24 mouse cellular contexts compared by ENCODE assay signal in genomic region chr17:59521107-59521506, GRCm38 (mm10).
DNase-seq lines count a peak whose midpoint lies in the region; ATAC-seq and TF ChIP-seq lines count a peak whose summit lies in the region.
"Had no signal": no experiment of that assay in that cellular context is flagged by ENCODE, and none has a peak within 500 bp of the region (broad histone marks: within the 10 kb centered on the region; RNA-seq: fewer than 3 reads in every experiment).

No protein-coding gene starts in this region.

- TF ChIP-seq CTCF in forebrain, postnatal 0 days (IDR thresholded peaks at IDR 0.05; ENCODE audit: low read depth), result no peak

- H3K4me2 ChIP-seq in forebrain, postnatal 0 days (ENCODE audit: low read depth), result no peak overlapping the region
- no peak overlapping the region for H3K4me2 ChIP-seq in forebrain, embryonic 15.5 days (replicated peaks)
- H3K4me2 ChIP-seq: embryonic facial prominence, embryonic 12.5 days; forebrain, embryonic 13.5 days had no signal

- peak; percentile 4 for DNase-seq in forebrain, postnatal 0 days
- DNase-seq in left cerebral cortex, adult 11 months (ENCODE audit: low spot score), result peak; percentile 0
- no peak for DNase-seq in left cerebral cortex, adult 9 months (ENCODE audit: low spot score in 2 of 2)
- DNase-seq in telencephalon, adult 2 months (ENCODE audit: low read depth, low spot score), result peak; percentile 15
- no peak for DNase-seq in liver
- DNase-seq: adrenal gland, adult 8-10 months; adrenal gland, postnatal 14 days; adrenal gland, postnatal 36 days; B cell, adult 2 months; cerebellum, adult 11-12 months; cerebellum, adult 2 months; cerebellum, adult 9-10 months; cerebellum, postnatal 10 days; cerebellum, postnatal 25 days had no signal

- H3K9me3 ChIP-seq in forebrain, postnatal 0 days (ENCODE audit: low read length), result no peaks in the 10 kb centered on the region
- no peaks in the 10 kb centered on the region for H3K9me3 ChIP-seq in forebrain, embryonic 15.5 days
- H3K9me3 ChIP-seq: embryonic facial prominence, embryonic 10.5 days; embryonic facial prominence, embryonic 12.5 days; forebrain, embryonic 13.5 days; G1E had no signal

- H3K9ac ChIP-seq in forebrain, postnatal 0 days, result no peak overlapping the region
- H3K9ac ChIP-seq in forebrain, embryonic 15.5 days (replicated peaks), result no peak overlapping the region
- H3K9ac ChIP-seq: embryonic facial prominence, embryonic 12.5 days; forebrain, embryonic 13.5 days had no signal

- no peaks in the 10 kb centered on the region for H3K36me3 ChIP-seq in forebrain, postnatal 0 days (ENCODE audit: insufficient read depth)
- no peaks in the 10 kb centered on the region for H3K36me3 ChIP-seq in forebrain, embryonic 15.5 days
- H3K36me3 ChIP-seq: embryonic facial prominence, embryonic 10.5 days; embryonic facial prominence, embryonic 12.5 days; G1E had no signal

- WGBS in forebrain, postnatal 0 days, result 77% methylated on average over 1 of the region's 1 CpGs
- 64% methylated on average over 1 of the region's 1 CpGs for WGBS in forebrain, embryonic 15.5 days

- H3K4me3 ChIP-seq in forebrain, postnatal 0 days (ENCODE audit: low read depth, low read length), result no peak overlapping the region
- H3K4me3 ChIP-seq in forebrain, embryonic 15.5 days, result no peak overlapping the region
- H3K4me3 ChIP-seq: embryonic facial prominence, embryonic 10.5 days; embryonic facial prominence, embryonic 12.5 days; forebrain, embryonic 13.5 days had no signal

- no peaks in the 10 kb centered on the region for H3K4me1 ChIP-seq in forebrain, postnatal 0 days (ENCODE audit: insufficient read depth)
- H3K4me1 ChIP-seq in forebrain, embryonic 15.5 days, result no peaks in the 10 kb centered on the region
- H3K4me1 ChIP-seq: embryonic facial prominence, embryonic 10.5 days; embryonic facial prominence, embryonic 12.5 days; forebrain, embryonic 13.5 days had no signal

- peak; percentile 60; the same call in 1 of the 2 replicates for ATAC-seq in forebrain, postnatal 0 days
- no peak for ATAC-seq in forebrain, embryonic 15.5 days (replicated peaks)
- ATAC-seq: activated CD4-positive, CD25-positive, alpha-beta regulatory T cell, adult 4 months; CD4-positive, CD25-positive, alpha-beta regulatory T cell, adult 4 months; forebrain, embryonic 13.5 days; forebrain, embryonic 16.5 days; Patski had no signal

- H3K27ac ChIP-seq in forebrain, postnatal 0 days (ENCODE audit: low read depth, low read length), result no peak overlapping the region
- H3K27ac ChIP-seq in forebrain, embryonic 15.5 days (replicated peaks), result no peak overlapping the region
- H3K27ac ChIP-seq: embryonic facial prominence, embryonic 10.5 days; embryonic facial prominence, embryonic 12.5 days; forebrain, embryonic 13.5 days had no signal

- H3K27me3 ChIP-seq in forebrain, postnatal 0 days (ENCODE audit: insufficient read depth, low read length), result no peaks in the 10 kb centered on the region
- no peaks in the 10 kb centered on the region for H3K27me3 ChIP-seq in forebrain, embryonic 15.5 days
- H3K27me3 ChIP-seq: CH12.LX; embryonic facial prominence, embryonic 12.5 days; forebrain, embryonic 13.5 days had no signal

Comparison
In these comparisons a context has a peak if more than half of its experiments do, and no peak if none do; other contexts are left out.
1. DNase-seq: peak in forebrain, postnatal 0 days (single experiment), left cerebral cortex, adult 11 months (single experiment) and telencephalon, adult 2 months (single experiment); none in left cerebral cortex, adult 9 months (0 of 2) and liver (single experiment).